Mouse (Mus musculus) spleen, adult 12 weeks (tissue): ENCODE data around the gene Theg.

Experiments used
- DNase-seq: peaks from one replicate; pipeline ENCODE4 v3.0.0; 2022; ENCODE audit warnings: low spot score

Gene Theg

DNA sequence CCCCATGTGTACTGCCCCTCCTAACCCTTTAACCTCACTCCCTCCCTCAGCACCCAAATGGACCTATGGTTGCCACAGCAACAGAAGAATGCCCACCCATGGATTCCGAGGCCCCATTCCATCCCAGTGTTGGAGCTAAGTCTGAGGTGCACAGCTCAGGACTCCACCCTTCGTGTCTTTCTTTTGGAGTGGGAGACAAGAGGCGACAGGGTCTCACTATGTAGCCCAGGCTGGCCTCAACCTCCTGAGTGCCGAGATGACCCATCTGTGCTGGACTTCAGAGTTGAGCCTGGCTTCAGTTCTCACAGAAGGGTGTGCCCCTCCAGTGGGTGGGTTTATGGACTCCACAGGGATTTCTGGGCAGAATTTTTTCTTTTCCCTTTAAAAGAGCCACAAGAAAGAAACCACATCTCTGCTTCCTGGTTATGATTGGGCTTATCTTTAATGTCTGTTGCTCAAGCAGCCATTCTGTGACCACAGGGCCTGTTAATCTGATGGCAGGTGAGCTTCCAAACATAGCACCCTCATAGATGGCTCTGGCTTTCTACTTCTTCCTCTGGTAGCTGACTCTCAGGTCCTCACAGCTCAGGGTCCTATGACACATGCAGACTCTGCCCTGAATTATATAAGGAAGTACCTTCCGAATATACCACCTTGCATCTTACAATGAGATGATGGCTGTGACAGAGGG, at the start of gene Theg:
Gene Theg (minus strand): TSS at position 271 of the 691 bp plus-strand sequence.
- no peak for DNase-seq

DNA sequence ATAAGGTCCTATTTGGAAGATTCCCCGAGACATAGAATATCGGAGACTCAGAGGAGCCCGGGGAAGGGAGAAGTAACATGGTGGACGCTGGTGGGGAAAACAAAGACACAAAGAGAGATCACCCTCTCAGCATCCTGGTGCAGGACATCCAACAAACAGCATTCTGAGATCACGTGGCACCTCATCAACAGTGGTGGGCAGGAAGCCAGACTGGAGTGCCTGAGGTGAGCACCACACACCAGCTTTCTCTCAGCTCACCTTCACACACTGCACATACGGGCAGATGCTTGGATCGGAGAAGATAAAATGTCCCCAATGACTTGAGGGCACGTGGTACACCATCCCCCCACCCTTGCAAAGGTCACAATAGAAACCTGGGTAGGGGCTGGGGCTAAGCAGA, 49.2 kb upstream of the Theg start:
- DNase-seq = no peak

DNA sequence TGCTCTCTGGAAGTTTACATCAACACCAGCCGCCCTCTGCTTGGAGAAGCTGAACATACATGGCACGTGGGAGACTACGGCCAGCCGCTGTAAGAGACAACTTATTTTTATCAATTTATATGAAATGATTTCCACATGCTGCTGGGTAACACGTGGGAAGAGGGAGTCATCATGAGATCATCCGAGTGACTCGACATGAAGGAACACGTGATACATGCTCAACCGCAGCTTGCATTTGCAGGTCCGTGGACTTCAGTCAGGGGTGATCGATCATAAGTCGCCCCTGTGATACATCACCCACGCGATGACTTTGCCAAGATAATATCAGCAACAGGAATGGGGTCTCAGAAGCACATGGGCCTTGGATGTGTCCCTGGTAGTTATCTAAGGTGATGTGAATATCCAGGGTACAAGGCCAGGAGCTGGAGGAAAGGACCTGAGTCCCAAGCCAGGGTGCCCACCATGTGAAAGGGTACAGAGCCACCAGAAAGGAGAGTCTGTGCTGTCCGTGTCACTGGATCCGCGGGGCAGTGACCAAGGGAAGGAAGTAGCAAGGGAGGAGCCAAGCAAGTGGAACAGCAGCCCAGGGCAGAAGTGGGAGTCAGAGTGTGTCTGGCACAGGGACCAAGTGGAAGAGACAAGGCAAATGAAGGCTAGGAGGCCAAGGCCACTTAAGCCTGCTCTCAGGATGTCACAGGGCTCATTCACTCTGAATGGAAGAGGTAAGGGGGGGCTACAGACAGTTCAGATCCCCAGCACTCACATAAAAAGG, 46.1 kb upstream of the Theg start:
- DNase-seq = no peak

DNA sequence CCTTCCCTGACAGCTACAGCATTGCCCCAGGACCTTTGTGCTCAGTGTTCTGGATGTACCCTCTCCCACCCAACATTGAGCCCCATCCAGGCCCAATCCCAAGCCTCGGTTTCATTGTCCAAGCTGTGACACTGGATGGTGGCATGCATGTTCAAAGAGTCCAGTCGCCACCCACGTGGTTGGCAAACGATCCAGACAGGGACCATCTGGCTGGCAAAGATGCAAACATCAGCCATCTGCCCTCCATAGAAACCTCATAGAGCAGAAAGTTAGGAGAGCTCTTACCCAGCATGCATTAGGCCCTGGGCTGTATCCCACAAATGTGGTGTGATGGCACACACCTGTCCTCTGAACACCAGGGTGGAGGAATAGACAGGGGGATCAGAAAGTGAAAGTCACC, 44.3 kb upstream of the Theg start:
- DNase-seq = no peak

DNA sequence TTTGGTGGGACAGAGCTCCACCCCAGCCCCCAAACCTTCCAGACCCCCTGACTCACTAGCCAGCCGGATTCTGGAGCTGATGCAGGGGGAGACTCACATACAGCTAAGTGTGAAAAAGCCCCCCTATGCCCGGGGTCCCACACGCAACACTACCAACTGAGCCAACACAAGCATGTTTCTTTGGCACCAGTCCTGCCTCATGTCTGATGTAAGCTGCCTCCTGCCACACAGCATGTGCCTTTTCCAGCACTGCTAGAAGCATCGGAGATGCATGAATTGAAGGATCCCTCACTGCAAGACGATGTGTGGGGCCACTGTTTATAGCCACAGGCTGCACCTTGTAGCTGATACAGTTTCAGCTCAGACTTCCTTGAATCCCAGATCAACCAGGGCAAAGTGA, 41.2 kb upstream of the Theg start:
- DNase-seq = no peak

DNA sequence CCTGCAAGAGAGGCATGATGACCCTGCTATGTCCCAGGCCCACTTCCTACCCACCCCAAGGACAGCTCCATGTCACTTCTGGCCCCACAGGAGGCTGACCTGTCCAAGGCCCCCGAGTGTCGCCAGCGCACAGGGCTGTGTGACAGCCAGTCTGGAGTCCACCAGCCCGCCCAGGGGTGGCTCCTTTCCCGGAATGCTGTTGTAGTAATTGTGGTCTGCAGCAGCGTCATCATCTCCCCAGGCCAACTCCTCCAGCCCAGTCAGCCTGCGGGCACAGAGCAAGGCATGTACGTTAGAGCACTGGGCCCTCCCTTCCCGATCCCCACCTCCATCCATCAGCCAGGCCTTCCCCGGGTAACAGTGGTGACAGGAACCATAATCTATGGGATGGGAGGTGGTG, 39.0 kb upstream of the Theg start:
- DNase-seq = no peak

DNA sequence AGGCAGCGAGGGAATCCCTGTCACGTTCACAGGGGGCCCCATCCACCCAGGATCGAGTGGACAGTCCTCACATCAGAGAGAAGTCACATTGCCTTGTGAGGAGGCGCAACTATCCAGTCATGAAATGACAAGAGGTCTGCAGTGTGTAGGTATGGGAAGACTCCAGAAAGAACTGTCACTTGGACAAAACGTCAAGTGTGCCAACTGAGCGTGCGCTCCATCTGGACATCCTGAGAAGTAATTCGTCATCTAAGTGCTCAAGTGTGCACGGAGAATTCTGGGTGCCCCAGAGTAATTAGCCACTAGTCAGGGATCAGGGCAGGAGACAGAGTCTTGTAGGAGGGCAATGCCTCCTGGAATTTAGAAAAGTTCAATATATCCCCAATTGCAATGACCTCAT, 38.3 kb upstream of the Theg start:
- DNase-seq = no peak

DNA sequence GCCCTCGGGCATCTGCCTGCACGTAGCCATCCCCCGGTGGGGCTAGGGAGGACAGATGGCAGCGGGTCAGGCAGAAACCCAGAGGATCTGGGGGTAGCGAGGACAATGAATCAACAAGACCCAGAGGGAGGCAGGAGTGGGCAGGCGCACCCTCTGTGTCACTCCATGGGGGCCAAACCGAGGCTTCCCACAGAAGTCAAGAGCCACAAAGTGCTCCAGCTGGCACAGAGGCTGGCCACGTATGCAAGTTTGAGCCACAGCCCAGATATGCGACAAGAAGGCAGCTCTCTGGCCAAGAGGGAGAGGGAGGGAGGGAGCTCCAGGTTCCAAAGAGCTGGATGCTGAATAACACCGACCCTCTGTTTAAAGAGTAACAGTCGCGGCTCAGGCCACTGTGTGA, 36.8 kb upstream of the Theg start:
- DNase-seq = no peak

DNA sequence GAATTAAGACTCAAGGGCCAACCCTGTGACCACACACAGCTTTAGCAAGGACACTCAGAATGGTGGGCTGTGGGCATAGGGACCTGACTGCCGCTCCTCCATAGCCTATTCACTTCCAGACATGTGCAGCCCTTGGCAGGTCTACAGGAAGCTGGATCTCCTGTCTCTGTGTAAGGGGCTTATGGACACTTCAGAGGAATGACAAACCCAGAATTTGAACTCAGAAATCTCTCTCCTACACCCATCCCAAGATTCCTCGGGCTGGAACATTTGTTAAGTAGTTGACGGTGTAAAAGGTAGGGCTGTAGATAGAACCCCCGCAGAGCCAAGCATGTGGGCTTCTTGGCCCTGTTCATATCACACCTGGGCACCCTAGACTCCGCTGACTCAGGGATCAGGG, 29.2 kb upstream of the Theg start:
- DNase-seq = no peak

DNA sequence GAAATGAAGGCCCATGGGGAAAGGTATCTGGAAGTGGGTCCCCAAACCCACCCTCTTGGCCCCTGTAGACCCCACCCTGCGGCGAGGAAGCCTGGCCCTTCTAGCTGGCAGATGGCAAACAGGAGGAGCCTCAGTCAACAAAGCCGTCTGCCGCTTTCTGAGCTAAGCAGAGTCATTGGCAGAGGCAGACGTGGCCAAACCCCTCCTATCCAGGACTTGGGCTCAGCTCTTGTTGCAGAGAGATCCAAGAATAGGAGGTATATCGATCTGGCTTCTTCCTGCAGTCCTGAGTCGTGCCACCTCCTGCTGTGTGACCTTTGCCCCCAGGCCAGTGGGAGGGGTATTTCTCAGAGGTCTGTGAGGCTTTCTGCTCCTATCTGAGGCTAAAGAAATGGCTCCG, 28.7 kb upstream of the Theg start:
- DNase-seq = no peak

DNA sequence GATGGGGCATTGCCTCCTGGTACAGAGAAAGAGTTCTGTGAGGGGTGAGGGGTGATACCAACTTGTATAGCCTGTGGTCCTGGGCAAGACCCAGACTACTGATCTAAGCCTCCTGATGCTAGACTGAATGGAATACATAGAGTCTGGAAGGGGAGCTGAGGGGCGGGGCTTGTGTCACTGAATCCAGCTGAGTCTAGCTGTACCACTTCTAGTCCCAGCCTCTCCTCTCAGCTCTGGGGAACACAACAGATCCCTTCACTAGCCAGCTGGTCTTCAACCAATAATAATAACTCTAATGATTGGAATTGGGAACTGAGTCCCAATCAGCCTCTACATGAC, 27.1 kb upstream of the Theg start:
- DNase-seq = no peak

DNA sequence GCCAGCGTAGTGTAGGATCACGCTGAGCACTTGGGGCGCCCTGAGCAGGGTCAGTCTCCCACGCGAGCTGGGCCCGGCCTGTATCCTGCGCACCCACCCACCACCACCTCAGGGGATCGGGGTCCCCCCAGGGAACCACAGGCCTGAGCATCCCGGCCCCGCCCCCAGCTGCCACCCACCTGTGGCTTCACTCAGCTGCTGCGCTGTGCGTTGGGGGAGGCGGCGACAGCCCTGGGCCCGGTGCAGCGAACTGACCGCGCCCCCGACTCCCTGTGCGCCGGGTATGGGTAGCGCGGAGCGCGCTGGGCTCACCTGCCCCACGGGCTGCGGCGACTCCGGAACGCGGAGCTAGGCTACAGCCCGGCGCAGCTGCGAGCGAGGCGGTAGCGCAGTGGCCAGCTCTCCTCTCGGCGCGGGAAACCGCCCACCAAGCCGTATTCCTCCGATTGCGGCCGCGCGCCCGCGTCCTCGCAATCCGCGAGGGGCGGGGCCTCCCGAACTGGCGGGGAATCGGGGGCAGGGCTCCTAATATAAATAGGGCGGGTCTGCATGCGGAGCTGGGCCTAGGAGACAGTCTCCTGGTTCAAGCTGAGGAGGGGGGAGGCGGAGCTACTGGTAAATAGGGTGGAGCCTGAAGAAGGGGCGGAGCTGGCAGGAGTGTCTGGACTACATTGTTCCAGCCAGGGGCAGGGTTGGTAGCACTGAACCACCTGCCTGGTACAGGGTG, 26.6 kb upstream of the Theg start, which contains the start of gene C2cd4c:
Gene C2cd4c (minus strand): TSS at position 448 of the 727 bp plus-strand sequence.
- no peak for DNase-seq

DNA sequence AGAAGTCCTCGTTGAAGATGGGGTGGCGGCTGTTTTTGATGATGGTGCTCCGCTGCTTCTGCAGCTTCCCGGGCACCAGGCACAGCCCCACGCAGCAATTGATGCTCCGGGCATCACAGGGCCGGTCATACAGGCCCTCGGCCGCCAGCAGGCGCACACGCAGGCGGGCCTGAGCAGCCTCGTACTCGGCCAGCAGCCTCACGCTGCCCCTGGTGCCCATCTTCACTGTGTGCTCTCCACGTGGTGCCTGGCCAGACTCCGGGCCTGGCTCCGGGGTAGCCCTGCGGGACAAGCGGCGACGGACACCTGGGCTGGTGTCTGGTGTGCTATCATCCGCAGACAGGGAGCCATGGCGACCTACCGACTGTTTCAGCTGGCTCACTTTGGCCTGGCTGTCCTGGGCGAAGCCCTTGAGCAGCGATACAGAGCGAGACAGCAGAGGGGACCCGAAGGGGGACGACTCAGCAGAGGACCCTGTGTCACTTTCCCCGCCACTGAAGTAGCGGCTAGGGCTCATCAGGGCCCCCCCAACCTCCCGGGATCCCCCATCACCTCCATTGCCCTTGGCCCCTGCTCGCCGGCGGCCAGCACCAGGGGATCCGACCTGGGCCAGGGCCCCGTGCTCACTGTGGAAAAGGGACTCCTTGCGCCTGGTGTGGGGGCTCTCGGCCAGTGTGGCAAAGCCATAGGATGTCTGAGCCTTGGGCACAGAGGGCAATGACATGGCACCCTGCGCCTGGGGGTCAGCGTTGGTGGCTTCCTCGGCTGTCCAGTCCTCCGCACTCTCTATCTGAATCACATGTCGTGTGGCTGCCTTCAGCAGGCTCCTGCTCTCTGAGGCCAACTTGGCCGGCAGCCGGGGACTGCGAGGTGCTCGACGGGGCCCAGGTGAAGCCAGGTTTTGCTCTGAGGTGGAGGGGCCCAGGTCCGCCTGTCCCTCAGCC, 25.3 kb upstream of the Theg start:
- DNase-seq = no peak

DNA sequence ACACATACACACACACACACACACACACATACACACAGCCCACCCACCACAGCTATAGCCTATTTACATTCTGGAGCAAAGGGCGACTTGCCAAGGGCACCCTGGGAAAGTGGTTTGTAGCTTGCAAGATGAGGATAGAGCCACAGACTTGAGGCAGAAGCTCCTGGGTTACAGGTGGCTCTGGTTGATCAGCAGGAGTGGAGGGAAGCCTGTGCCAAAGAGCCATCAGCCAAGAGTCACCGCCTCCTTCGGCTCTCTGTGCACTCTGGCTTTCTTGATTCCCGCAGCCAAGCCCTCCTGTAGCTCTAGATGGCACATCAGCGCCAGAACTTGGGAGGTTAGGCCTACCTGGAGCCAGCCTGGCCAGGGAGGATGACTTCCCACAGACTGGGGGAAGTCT, 24.2 kb upstream of the Theg start:
- no peak for DNase-seq

DNA sequence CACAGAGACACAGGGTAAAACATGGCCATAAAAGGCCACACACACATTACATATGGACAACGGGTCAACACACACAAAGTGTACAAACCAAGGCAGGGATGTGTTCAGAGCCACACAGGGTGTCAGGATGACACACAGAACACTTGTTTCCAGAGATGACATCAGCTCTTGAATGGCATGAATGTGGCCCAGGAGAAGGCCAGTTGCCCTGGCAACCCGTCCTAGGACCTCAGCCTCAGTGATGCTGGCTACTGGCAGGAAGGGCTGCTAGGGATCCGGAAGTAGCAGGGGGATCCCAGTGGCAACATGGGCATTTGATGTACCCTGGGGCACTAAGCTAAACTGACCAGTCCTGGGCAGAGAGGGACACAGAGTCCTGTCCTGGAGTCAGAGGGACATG, 22.1 kb upstream of the Theg start:
- no peak for DNase-seq

DNA sequence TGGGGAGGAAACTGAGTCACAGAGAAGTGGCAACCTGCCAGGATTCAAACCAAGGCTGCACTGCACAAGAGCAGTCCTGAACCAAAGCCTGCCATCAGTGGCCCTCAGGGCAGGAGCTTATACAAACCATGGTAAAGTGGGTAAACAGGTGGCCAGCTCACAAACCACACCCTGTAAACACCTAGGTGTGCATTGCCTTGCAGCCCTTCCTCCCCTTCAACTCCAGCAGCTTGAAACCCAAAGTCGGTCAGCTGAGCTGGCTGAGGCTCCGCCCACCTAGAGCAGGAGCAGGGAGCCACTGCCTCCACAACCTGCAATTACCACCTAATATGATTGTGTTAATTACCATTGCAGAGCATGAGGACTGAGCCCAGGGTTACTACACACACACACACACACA, 20.8 kb upstream of the Theg start:
- DNase-seq = no peak

DNA sequence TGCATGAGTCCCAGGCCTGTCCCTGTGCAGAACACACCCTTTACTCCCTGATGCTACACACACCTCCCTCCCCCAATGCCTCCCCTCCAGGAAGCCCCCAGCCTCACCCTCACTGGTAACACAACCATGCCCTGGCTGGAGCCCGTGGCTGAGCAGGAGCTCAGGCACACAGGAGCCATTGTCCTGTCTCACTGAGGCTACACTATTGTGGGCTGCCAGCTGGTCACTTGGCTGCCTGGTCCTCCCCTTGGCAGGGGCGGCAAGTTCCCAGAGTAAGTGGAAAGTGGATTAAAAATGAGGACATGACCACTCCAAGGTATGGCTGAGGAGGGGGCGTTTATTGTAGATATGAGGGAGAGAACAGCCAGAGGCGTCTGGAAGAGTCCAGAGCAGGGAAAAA, 19.4 kb upstream of the Theg start:
- DNase-seq = no peak

DNA sequence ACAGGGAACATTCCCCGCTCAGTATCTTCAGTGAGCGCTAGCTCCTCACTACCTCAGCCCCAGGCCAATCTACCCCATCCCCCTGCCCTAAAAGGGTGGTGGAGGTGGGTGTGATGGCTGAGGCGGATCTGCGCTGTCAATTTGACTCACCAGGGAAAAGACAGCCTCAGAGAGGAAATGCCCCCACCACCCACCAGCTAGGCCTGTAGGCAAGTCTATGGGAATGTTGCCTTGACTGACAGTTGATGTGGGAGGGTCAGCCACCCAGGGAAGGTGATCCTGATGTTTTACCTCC, 10.8 kb upstream of the Theg start:
- no peak for DNase-seq

DNA sequence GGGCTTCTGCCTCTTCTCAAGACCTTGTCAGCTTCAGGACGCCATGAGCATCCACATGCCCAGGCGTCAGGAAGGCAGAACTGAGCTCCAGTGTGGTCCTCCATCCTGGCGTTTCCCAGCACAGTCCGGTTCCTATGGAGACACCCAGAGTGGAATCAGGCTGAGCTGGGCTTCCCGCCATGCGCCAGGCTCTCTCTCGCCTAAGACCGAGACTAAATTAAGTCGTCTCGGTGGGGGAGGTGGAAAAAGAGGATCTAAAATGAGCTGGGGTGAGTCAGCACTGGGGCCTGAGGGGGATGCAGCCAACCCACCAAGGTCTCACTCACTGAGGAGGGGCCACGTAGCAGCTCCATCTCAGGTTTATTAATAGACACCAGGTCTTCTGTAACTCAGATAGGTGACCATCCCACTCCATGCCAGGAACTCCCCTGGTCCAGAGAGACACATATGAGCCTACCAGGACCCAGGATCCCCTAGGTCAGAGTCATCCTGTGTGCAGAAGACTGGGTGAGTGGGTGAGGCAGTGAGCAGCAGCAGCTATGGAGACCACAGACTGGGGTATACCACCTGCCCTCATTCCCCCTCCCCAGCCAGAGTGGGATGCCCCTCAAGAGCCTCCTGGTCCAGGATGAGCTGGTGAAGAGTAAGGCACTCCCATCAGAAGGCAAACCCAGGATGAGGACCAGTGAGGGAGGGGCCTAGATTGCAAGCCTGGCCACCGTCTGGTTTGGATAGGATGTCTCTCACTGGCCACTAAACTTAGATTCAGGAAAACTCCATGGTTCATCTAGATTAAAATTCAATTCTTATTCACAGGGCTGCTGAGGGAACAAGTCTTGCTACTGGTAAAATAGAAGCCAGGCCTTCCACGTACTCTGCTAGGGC, 10.2 kb upstream of the Theg start:
- DNase-seq = no peak

DNA sequence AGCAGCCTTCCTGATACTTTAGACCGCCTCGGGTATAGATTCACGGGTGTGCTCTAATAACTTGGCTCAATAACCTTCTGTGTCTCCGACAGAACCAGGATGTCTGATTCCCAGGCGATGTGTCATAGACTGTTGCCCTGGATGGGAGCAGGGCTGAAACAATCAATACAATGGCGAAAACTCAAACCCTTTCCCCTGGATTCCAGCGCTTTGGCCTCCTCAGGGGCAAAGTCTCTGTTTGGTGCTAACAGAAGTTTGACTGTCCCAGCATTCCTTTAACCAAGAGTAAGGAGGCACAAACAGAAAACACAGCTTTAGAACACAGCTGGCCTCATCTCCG, 8.4 kb upstream of the Theg start:
- no peak for DNase-seq

DNA sequence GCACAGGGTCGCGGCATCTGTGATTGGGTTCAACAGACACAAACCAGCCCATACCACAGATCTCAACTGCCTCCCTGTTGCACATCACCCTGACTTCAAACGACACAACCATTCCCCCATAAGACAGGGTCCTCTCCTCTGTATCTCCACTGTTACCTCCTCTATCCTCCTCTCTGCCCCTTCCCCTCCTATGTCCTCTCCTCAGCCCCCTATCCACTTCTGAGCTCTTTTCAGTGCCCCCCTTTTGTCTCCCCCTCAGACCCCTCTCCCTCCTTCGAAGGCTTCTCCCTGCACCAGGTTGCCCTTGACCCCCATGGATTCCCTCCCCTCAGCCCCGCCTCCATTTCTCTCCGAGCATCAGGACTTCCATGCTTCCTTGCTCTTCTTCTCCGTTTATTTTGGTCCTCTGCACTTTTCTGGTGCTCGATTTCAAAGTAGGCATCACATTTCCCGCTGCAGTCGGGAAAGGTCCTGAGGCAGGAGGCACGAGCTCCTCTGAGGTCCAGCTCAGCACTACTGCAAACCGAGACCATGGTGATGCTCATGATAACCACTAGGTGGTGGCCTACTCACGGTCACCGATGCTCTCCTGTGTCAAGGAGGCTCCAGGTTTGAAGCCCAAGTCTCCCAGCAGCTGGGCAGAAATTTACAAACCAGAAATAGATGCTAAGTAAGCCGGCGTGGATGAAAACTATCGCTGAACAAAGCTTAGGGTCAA, 7.9 kb upstream of the Theg start:
- no peak for DNase-seq
